Mouse (Mus musculus) forebrain, embryonic 11.5 days (tissue): Measurements from ENCODE around the gene Igf2bp1. TPM values are rescaled to one million over a fixed set of nuclear protein-coding genes. Genes with fewer than 3 reads are reported as not detected.
A peak's percentile ranks its signal among the peaks of the same experiment; 100 is the strongest.

Experiments used
- ATAC-seq: fragments of 200-750 bp; cut with Nextera tagmentation; replicated peaks from 2 replicates; pipeline ENCODE4 v1.8.0; 2017; ENCODE audit warnings: moderate TSS enrichment; ENCODE audit not compliant: low FRiP score
- DNase-seq: peaks from one replicate; pipeline ENCODE4 v3.0.0-alpha.2; 2017; ENCODE audit warnings: low spot score
- H3K27ac ChIP-seq: fragments of 300-500 bp; sonication (generic); 2 replicates; pipeline ENCODE4 v1.5.1; 2014; ENCODE audit warnings: low read depth, low read length
- H3K27me3 ChIP-seq: fragments of 300-500 bp; sonication (generic); 2 replicates; pipeline ENCODE4 v1.6.1; 2014; ENCODE audit warnings: mild to moderate bottlenecking, low read length, mixed read lengths; ENCODE audit not compliant: control insufficient read depth, insufficient read depth
- H3K36me3 ChIP-seq: fragments of 300-500 bp; sonication (generic); 2 replicates; pipeline ENCODE4 v1.6.1; 2014; ENCODE audit warnings: mild to moderate bottlenecking, low read length, moderate library complexity, mixed read lengths; ENCODE audit not compliant: control insufficient read depth, insufficient read depth
- H3K4me1 ChIP-seq: fragments of 300-500 bp; sonication (generic); replicated peaks from 2 replicates; pipeline ENCODE4 v1.6.1; 2014; ENCODE audit warnings: low read length, mixed read lengths; ENCODE audit not compliant: control insufficient read depth, insufficient read depth
- H3K4me2 ChIP-seq: fragments of 300-500 bp; sonication (generic); 2 replicates; pipeline ENCODE4 v1.6.1; 2014; ENCODE audit warnings: low read depth, mild to moderate bottlenecking, low read length, moderate library complexity, mixed read lengths; ENCODE audit not compliant: severe bottlenecking
- H3K4me3 ChIP-seq: fragments of 300-500 bp; sonication (generic); 2 replicates; pipeline ENCODE4 v1.5.1; 2014; ENCODE audit warnings: low read depth, low read length
- H3K9ac ChIP-seq: fragments of 300-500 bp; sonication (generic); 2 replicates; pipeline ENCODE4 v1.6.1; 2014; ENCODE audit warnings: low read length
- H3K9me3 ChIP-seq: fragments of 300-500 bp; sonication (generic); 2 replicates; pipeline ENCODE4 v1.6.1; 2016; ENCODE audit warnings: low read length, mixed read lengths; ENCODE audit not compliant: control insufficient read depth
- WGBS: fragments of 180-500 bp; shearing (Covaris S2); extraction: QIAGEN DNeasy Blood & Tissue Kit; methylation state at CpG from one replicate; pipeline ENCODE4 v1.1.7; 2014; 5-methylcytosine and 5-hydroxymethylcytosine counted together
- polyA plus RNA-seq: library from polyadenylated mRNA; unstranded; fragments of >200 nt; fragmentation: Nextera tagmentation; extraction: Ambion mirVana; gene quantifications from 2 replicates; pipeline ENCODE4 v1.2.1, GENCODE M21; 2014

The Igf2bp1 gene
- polyA plus RNA-seq, 1 experiment from 2014 or later: 109 TPM

DNA sequence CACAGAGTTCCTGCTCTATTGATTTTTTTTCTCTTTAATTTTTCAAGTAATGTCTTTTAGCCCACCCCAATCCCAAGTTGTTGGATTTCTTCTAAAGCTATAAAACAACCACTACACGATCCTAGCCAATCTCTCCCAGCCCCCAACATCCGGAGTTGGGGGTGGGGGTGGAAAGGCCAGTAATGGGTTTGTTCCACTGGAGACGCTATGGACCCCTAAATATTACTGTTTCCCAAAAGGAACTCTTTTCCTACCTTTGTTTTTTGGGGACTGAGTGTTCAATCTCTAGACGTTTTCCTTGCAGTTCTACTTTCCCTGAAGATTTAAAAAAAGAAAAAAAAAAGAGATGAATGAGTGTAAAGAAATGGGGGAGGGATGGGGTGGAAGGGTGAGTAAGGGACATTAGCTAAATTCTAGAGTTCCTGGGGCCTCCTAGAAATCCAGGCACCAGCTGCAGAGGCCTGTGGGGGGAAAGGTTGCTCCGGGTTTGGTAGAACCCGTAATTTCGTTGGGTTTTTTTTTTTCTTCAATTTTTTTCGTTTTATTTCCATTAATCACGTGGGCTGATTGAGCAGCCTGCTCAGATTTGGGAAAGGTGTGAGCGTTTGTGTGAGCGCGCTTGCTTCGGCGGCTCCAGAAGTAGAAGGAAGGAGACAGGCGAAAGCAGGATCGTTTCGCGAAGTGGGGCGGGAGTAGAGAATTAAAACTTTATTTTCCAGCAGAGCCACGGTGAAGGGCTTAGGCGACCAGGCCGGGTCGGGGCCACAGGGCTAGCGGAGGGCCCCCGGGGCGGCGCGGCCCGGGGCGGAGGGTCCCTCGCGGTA, 1.6 kb downstream of the Igf2bp1 start:
- Histone ChIP-seq H3K36me3 (no peaks in the 10 kb centered on the region), H3K9me3 (no peaks in the 10 kb centered on the region), H3K4me2 (peak overlapping the region; percentile 94), H3K9ac (peak overlapping the region; percentile 99), H3K4me1 (peaks cover 7% of the 10 kb centered on the region; the same call in 1 of the 2 replicates), H3K27me3 (no peaks in the 10 kb centered on the region), H3K4me3 (peak overlapping the region; percentile 97), H3K27ac (peak overlapping the region; percentile 99)
- ATAC-seq: no peak
- no peak for DNase-seq
- WGBS: under 1% methylated on average over 25 of the region's 32 CpGs

GRCm38 (mm10) chr11:96003100-96003900, 2.4 kb downstream of the Igf2bp1 start:
- H3K9me3 ChIP-seq: no peaks in the 10 kb centered on the region
- H3K4me3 ChIP-seq: peak overlapping the region; percentile 97
- no peaks in the 10 kb centered on the region for H3K36me3 ChIP-seq
- H3K9ac ChIP-seq: peak overlapping the region; percentile 99
- 2% methylated on average over 12 of the region's 12 CpGs for WGBS
- peaks cover 7% of the 10 kb centered on the region; the same call in 1 of the 2 replicates for H3K4me1 ChIP-seq
- H3K27me3 ChIP-seq: no peaks in the 10 kb centered on the region
- ATAC-seq (no peak), DNase-seq (peak; percentile 66)
- peak overlapping the region; percentile 94 for H3K4me2 ChIP-seq
- peak overlapping the region; percentile 99 for H3K27ac ChIP-seq

- no peak for DNase-seq
- Histone ChIP-seq H3K4me1 (peaks cover 38% of the 10 kb centered on the region), H3K4me3 (no peak overlapping the region), H3K27ac (no peak overlapping the region), H3K4me2 (no peak overlapping the region), H3K27me3 (no peaks in the 10 kb centered on the region), H3K9me3 (peaks cover 2% of the 10 kb centered on the region; the same call in 1 of the 2 replicates), H3K9ac (no peak overlapping the region), H3K36me3 (peaks cover 2% of the 10 kb centered on the region)
- 91% methylated on average over 8 of the region's 8 CpGs for WGBS
- no peak for ATAC-seq
These were observed 11.6 kb downstream of the Igf2bp1 start for GRCm38 (mm10) chr11:95994151-95994550.

GRCm38 (mm10) chr11:95990886-95991708, 14.6 kb downstream of the Igf2bp1 start:
- Histone ChIP-seq H3K27ac (peak overlapping the region; percentile 100), H3K4me1 (peaks cover 41% of the 10 kb centered on the region), H3K4me3 (peak overlapping the region; percentile 41), H3K27me3 (no peaks in the 10 kb centered on the region), H3K9me3 (peaks cover 2% of the 10 kb centered on the region; the same call in 1 of the 2 replicates), H3K9ac (peak overlapping the region; percentile 86), H3K36me3 (peaks cover 2% of the 10 kb centered on the region), H3K4me2 (peak overlapping the region; percentile 90)
- peak; percentile 94 for DNase-seq
- peak; percentile 87 for ATAC-seq
- 1% methylated on average over 48 of the region's 49 CpGs for WGBS

DNA sequence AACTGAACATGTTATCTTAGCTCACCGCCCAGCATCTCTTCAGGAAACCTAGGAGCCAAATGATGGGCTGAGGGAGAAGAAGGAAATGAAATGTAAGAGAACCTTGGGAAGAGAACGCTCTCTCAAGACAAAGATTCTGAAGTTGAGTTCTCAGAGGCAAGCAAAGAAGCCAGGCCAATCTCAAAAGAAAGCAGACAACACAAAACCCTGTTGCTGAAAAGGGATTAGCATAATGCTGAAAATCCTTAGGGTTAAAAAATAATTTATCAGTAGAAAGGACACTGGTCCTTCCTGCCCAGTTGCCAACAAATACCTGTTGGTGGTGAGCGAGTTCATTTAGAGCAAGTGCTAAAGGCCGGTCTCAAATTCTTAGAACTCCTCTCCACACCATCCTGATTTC, 15.3 kb downstream of the Igf2bp1 start:
- 20% methylated on average over 4 of the region's 4 CpGs for WGBS
- Histone ChIP-seq H3K27ac (peak overlapping the region; percentile 100), H3K4me1 (peaks cover 41% of the 10 kb centered on the region), H3K9ac (peak overlapping the region; percentile 86), H3K4me3 (peak overlapping the region; percentile 41), H3K36me3 (peaks cover 2% of the 10 kb centered on the region), H3K4me2 (peak overlapping the region; percentile 90), H3K9me3 (peaks cover 2% of the 10 kb centered on the region; the same call in 1 of the 2 replicates), H3K27me3 (no peaks in the 10 kb centered on the region)
- DNase-seq (no peak), ATAC-seq (no peak)

- H3K4me3 ChIP-seq: peak overlapping the region; percentile 41
- peaks cover 2% of the 10 kb centered on the region for H3K36me3 ChIP-seq
- 24% methylated on average over 8 of the region's 8 CpGs for WGBS
These were observed 15.9 kb downstream of the Igf2bp1 start for GRCm38 (mm10) chr11:95989864-95990263.

DNA sequence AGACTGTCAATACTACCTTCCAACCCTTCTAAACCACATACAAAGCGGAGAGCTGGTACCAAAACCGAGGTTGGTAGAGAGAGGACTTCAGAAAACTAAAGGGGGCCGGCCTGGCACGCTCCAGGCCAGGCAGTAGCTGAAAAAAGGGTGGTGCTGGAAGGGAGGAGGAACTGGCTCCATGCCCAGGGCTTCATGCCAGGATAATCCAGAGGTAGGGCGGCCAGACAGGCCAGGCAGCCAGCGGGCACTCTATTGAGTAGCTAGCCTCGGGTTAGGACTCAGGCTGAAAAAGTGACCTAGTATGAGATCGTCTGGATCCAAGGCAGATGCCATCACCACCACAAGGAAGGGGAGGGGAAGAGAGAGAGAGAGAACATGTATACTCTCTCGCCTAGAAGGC, 17.2 kb downstream of the Igf2bp1 start:
- Histone ChIP-seq H3K27me3 (no peaks in the 10 kb centered on the region), H3K27ac (peak overlapping the region; percentile 41), H3K4me3 (no peak overlapping the region), H3K9me3 (no peaks in the 10 kb centered on the region), H3K36me3 (no peaks in the 10 kb centered on the region; the same call in 1 of the 2 replicates), H3K4me2 (no peak overlapping the region), H3K4me1 (peaks cover 39% of the 10 kb centered on the region), H3K9ac (0 out of 2 replicates have a peak overlapping the region, but pooled peaks have one; percentile 1)
- DNase-seq (no peak), ATAC-seq (no peak)
- WGBS: 76% methylated on average over 9 of the region's 9 CpGs

More at GRCm38 (mm10) chr11:95989864-95990263, 15.9 kb downstream of the Igf2bp1 start:
- no peak for DNase-seq
- Histone ChIP-seq H3K27ac (peak overlapping the region; percentile 100), H3K9me3 (peaks cover 2% of the 10 kb centered on the region; the same call in 1 of the 2 replicates), H3K4me1 (peaks cover 41% of the 10 kb centered on the region), H3K27me3 (no peaks in the 10 kb centered on the region), H3K4me2 (peak overlapping the region; percentile 90), H3K9ac (peak overlapping the region; percentile 86)
- ATAC-seq: no peak
